Mouse (Mus musculus): Measurements from ENCODE around the gene Lamtor1. TPM values are rescaled to one million over a fixed set of nuclear protein-coding genes. Genes with fewer than 3 reads are reported as not detected.
A peak's percentile ranks its signal among the peaks of the same experiment; 100 is the strongest.

Lamtor1 gene
- polyA plus RNA-seq, 1 experiment from 2014 or later, result 164 TPM

- 15% methylated on average over 2 of the region's 2 CpGs for WGBS
- Histone ChIP-seq H3K36me3 (ENCODE audit: insufficient read depth, low read length) (0 out of 2 replicates have a peak, but pooled peaks cover 3% of the 10 kb centered on the region), H3K4me2 (ENCODE audit: low read length) (no peak overlapping the region), H3K4me1 (replicated peaks; ENCODE audit: insufficient read depth, low read length) (peaks cover 21% of the 10 kb centered on the region), H3K27ac (no peak overlapping the region), H3K9ac (ENCODE audit: low read depth, low read length) (no peak overlapping the region), H3K27me3 (ENCODE audit: insufficient read depth, low read length) (no peaks in the 10 kb centered on the region), H3K4me3 (replicated peaks; ENCODE audit: low read depth, low read length) (no peak overlapping the region), H3K9me3 (replicated peaks; ENCODE audit: low read length) (no peaks in the 10 kb centered on the region)
- no peak for ATAC-seq (replicated peaks; ENCODE audit: low FRiP score, low read depth)
- TF ChIP-seq CTCF (IDR thresholded peaks at IDR 0.05; ENCODE audit: low read depth), result no peak
- peak; percentile 40 for DNase-seq (ENCODE audit: low spot score)
Observed at GRCm38 (mm10) chr7:101974505-101974904, 68.8 kb downstream of the Lamtor1 start.

Small RNAs within 50 kb of the gene (microRNA-seq; reads per million reads assigned to microRNA genes)
- gene Gm22655, result not detected

Other genes starting within 250 kb of the Lamtor1 start
- gene Clpb, start 242.3 kb upstream of the Lamtor1 start, polyA plus RNA-seq (2015; fragmentation: Nextera tagmentation; extraction: Ambion mirVana), result 34.6 and 39.0 TPM in 2 replicates
- gene Phox2a, start 87.6 kb upstream of the Lamtor1 start, polyA plus RNA-seq (2015; fragmentation: Nextera tagmentation; extraction: Ambion mirVana), result 0.13 and 0.19 TPM in 2 replicates
- 34.5 and 35.6 TPM in 2 replicates for gene Inppl1, start 67.7 kb upstream of the Lamtor1 start, polyA plus RNA-seq (2015; fragmentation: Nextera tagmentation; extraction: Ambion mirVana)
- 1.1 and 1.4 TPM in 2 replicates for gene Folr2, start 48.7 kb upstream of the Lamtor1 start, polyA plus RNA-seq (2015; fragmentation: Nextera tagmentation; extraction: Ambion mirVana)
- 47.2 and 50.2 TPM in 2 replicates for gene Anapc15, start 42.2 kb upstream of the Lamtor1 start, polyA plus RNA-seq (2015; fragmentation: Nextera tagmentation; extraction: Ambion mirVana)
- 164 and 166 TPM in 2 replicates for gene Folr1, start 35.1 kb upstream of the Lamtor1 start, polyA plus RNA-seq (2015; fragmentation: Nextera tagmentation; extraction: Ambion mirVana)
- 0.13 and 0.34 TPM in 2 replicates for gene Tomt, start 455 bp downstream of the Lamtor1 start, polyA plus RNA-seq (2015; fragmentation: Nextera tagmentation; extraction: Ambion mirVana)
- gene Lrrc51, start 28.0 kb downstream of the Lamtor1 start, polyA plus RNA-seq (2015; fragmentation: Nextera tagmentation; extraction: Ambion mirVana), result 9.6 and 11.4 TPM in 2 replicates
- gene Numa1, start 28.2 kb downstream of the Lamtor1 start, polyA plus RNA-seq (2015; fragmentation: Nextera tagmentation; extraction: Ambion mirVana), result 41.7 and 45.9 TPM in 2 replicates
- gene Il18bp, start 112.8 kb downstream of the Lamtor1 start, polyA plus RNA-seq (2015; fragmentation: Nextera tagmentation; extraction: Ambion mirVana), result 2.0 and 2.1 TPM in 2 replicates
- gene Rnf121, start 159.6 kb downstream of the Lamtor1 start, polyA plus RNA-seq (2015; fragmentation: Nextera tagmentation; extraction: Ambion mirVana), result 24.8 and 25.5 TPM in 2 replicates
- 12.6 and 16.4 TPM in 2 replicates for gene Xndc1, start 159.6 kb downstream of the Lamtor1 start, polyA plus RNA-seq (2015; fragmentation: Nextera tagmentation; extraction: Ambion mirVana)
- gene Xntrpc, start 159.8 kb downstream of the Lamtor1 start, polyA plus RNA-seq (2015; fragmentation: Nextera tagmentation; extraction: Ambion mirVana), result 0.45 and 0.50 TPM in 2 replicates
- gene Trpc2, start 177.2 kb downstream of the Lamtor1 start, polyA plus RNA-seq (2015; fragmentation: Nextera tagmentation; extraction: Ambion mirVana), result not detected in 2 replicates
- 0.24 and 0.70 TPM in 2 replicates for gene Art1, start 195.8 kb downstream of the Lamtor1 start, polyA plus RNA-seq (2015; fragmentation: Nextera tagmentation; extraction: Ambion mirVana)
- 1.4 and 2.3 TPM in 2 replicates for gene Art5, start 203.6 kb downstream of the Lamtor1 start, polyA plus RNA-seq (2015; fragmentation: Nextera tagmentation; extraction: Ambion mirVana)
- not detected in 2 replicates for gene Chrna10, start 210.9 kb downstream of the Lamtor1 start, polyA plus RNA-seq (2015; fragmentation: Nextera tagmentation; extraction: Ambion mirVana)